Mouse (Mus musculus) left cerebral cortex, adult 2 months (tissue): ENCODE results near the gene Gpc3. TPM values are rescaled to one million over a fixed set of nuclear protein-coding genes. Genes with fewer than 3 reads are reported as not detected.

ENCODE experiments used
- DNase-seq, 2 experiments: peaks; one replicate each; pipeline ENCODE4 v3.0.0; 2021 to 2022; ENCODE audit warnings: low spot score in 2 of 2, mixed read lengths in 1 of 2; ENCODE audit errors: extremely low spot score in 1 of 2
- H3K27ac ChIP-seq: fragments of 200-600 bp; 2 replicates; pipeline ENCODE4 v1.8.1; 2022
- H3K4me3 ChIP-seq: fragments of 200-600 bp; 2 replicates; pipeline ENCODE4 v1.8.1; 2022
- CTCF ChIP-seq: fragments of 200-600 bp; IDR thresholded peaks from 2 replicates; pipeline ENCODE4 v1.8.1; 2022; ENCODE audit warnings: antibody characterized with exemption, mild to moderate bottlenecking, moderate library complexity
- intact Hi-C: fragments of 180-260 bp; cut with DNase I; formaldehyde crosslinking; loops from one replicate; pipeline ENCODE4 v1.15.1; 2025
- total RNA-seq, 2 experiments: library from RNA; stranded (reverse); gene quantifications; 2 replicates each; pipeline ENCODE4 v1.2.3; 2021

The Gpc3 gene
- total RNA-seq, 2 experiments from 2014 or later = 5.9 to 6.6 TPM

DNA sequence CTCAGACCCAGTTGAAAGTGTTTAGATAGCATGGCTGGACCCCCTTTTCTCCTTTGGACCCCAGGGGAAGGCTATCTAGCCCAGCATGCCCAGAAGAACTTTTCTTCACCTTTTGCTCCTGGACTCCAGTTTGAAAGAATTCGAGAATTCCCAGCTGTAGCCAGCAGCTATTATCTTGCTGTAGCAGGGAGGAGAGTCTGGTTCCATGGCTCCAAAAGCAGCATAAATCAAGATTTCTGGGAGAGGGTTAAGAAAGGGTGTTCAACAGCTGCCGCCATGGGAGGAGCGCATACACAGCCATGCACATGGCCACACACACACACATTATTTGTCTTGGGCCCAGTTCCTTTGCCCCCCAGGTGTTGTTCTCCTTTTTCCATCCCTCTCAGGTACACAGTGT lies 4.1 kb upstream of the Gpc3 start:
- no peak overlapping the region for H3K4me3 ChIP-seq
- DNase-seq = no peak
- no peak for TF ChIP-seq CTCF
- intact Hi-C loops = no loop called here
- no peak overlapping the region for H3K27ac ChIP-seq

- no peak for TF ChIP-seq CTCF
- no peak for DNase-seq
- intact Hi-C loops = no loop called here
- H3K4me3 ChIP-seq = no peak overlapping the region
- no peak overlapping the region for H3K27ac ChIP-seq
Observed at GRCm38 (mm10) chrX:52616152-52616551, 2.4 kb upstream of the Gpc3 start.

GRCm38 (mm10) chrX:52614031-52614381 lies 256 bp upstream of the Gpc3 start:
- H3K27ac ChIP-seq = no peak overlapping the region
- intact Hi-C loops = no loop called here
- no peak; the same call in 1 of the 2 replicates for TF ChIP-seq CTCF
- no peak for DNase-seq
- peak overlapping the region; percentile 41 for H3K4me3 ChIP-seq

- no peak overlapping the region for H3K27ac ChIP-seq
- intact Hi-C loops = no loop called here
- no peak for TF ChIP-seq CTCF
- DNase-seq = peak in 1 of 2 experiments; percentile 6
- peak overlapping the region; percentile 41 for H3K4me3 ChIP-seq
Observed at GRCm38 (mm10) chrX:52612806-52613205, 944 bp downstream of the Gpc3 start.

GRCm38 (mm10) chrX:52611987-52612670 lies 1.6 kb downstream of the Gpc3 start:
- intact Hi-C loops = no loop called here
- no peak for TF ChIP-seq CTCF

GRCm38 (mm10) chrX:52611541-52611940 lies 2.2 kb downstream of the Gpc3 start:
- H3K27ac ChIP-seq = no peak overlapping the region
- intact Hi-C loops = no loop called here
- TF ChIP-seq CTCF = no peak
- DNase-seq = no peak
- H3K4me3 ChIP-seq = no peak overlapping the region

More at GRCm38 (mm10) chrX:52611987-52612670, 1.6 kb downstream of the Gpc3 start:
- peak; percentile 8 to 13 for DNase-seq
- no peak overlapping the region for H3K27ac ChIP-seq
- H3K4me3 ChIP-seq = peak overlapping the region; percentile 41; the same call in 1 of the 2 replicates

GRCm38 (mm10) chrX:52603143-52603542 lies 10.6 kb downstream of the Gpc3 start:
- H3K4me3 ChIP-seq = no peak overlapping the region
- intact Hi-C loops = no loop called here
- no peak overlapping the region for H3K27ac ChIP-seq
- TF ChIP-seq CTCF = no peak; the same call in none of the 2 replicates
- no peak for DNase-seq

GRCm38 (mm10) chrX:52599246-52599645 lies 14.5 kb downstream of the Gpc3 start:
- DNase-seq = no peak

DNA sequence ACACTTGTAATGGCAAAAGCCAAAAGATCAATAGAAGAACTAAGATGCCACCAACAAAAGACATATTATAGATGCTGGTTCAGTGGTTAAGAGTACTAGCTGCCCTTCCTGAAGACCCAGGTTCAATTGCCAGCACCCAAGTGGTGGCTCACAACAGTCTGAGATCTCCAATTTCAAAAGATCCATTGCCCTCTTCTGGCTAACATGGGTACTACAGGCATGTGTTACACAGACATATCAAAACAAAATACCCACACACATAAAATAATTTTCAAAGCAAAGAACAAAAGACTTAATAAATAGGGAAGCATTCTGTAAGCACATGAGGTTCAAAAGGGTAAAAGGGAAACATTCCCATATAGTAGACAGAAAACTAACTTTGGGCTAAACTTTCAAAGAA lies 26.1 kb downstream of the Gpc3 start:
- Histone ChIP-seq H3K4me3 (no peak overlapping the region), H3K27ac (no peak overlapping the region)
- intact Hi-C loops = no loop called here
- no peak for DNase-seq
- peak; percentile 14 for TF ChIP-seq CTCF

More at GRCm38 (mm10) chrX:52599246-52599645, 14.5 kb downstream of the Gpc3 start:
- Histone ChIP-seq H3K4me3 (no peak overlapping the region), H3K27ac (no peak overlapping the region)
- no peak for TF ChIP-seq CTCF
- intact Hi-C loops = no loop called here

DNA sequence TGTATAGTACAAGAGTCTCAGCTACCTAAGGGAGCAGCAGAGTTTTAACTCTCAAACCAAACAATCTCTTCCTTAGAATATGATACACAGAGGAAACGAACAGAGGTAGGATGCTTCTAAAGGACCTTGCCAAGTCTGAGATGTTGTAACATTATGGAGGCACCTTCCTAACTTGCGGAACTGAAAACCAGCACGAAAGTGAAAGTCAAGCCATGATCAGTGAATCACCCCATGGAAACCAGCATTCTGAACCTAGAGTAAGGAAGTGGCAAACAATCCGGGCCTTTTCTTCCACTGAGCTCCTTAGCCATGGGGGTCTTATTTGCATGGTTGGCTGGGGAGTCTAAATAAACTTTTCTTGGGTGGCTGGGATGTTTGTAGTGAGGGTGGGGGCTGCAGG lies 53.8 kb downstream of the Gpc3 start:
- intact Hi-C loops = no loop called here
- no peak for DNase-seq
- TF ChIP-seq CTCF = no peak
- H3K4me3 ChIP-seq = no peak overlapping the region
- H3K27ac ChIP-seq = no peak overlapping the region

- H3K27ac ChIP-seq = no peak overlapping the region
- intact Hi-C loops = no loop called here
- TF ChIP-seq CTCF = no peak
- no peak overlapping the region for H3K4me3 ChIP-seq
- DNase-seq = no peak
Observed at GRCm38 (mm10) chrX:52558526-52558925, 55.2 kb downstream of the Gpc3 start.

DNA sequence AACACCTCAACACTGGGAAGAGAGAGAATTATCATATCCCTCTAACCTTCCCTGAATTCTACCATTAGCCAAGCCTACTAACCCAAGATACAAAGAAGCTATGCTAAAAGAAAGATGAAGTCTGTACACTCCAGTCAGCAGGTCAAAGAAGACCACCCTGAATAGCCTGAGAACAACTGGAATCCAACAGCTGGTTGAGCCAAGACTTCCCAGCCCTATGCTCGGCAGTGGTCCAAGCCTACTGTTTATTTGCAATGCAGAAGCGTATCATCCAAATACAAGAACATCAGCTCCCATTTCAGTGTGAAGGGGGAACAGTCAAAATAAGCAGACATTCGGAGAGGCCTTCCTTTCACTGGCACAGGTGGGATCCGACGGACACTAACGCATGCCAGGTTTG lies 56.3 kb downstream of the Gpc3 start:
- TF ChIP-seq CTCF = no peak
- intact Hi-C loops = no loop called here
- H3K4me3 ChIP-seq = no peak overlapping the region

GRCm38 (mm10) chrX:52551296-52551695 lies 62.5 kb downstream of the Gpc3 start:
- DNase-seq = no peak
- intact Hi-C loops = no loop called here
- H3K27ac ChIP-seq = no peak overlapping the region
- no peak overlapping the region for H3K4me3 ChIP-seq
- TF ChIP-seq CTCF = no peak

More for the DNA sequence above, 56.3 kb downstream of the Gpc3 start:
- no peak for DNase-seq
- H3K27ac ChIP-seq = no peak overlapping the region
